Mouse (Mus musculus) cerebellum, adult 2 months (tissue): ENCODE measurements around the gene Celsr2.

Experiments used
- CTCF ChIP-seq: fragments of 200-500 bp; IDR thresholded peaks from 2 replicates; pipeline ENCODE4 v1.5.1; 2011; ENCODE audit warnings: low read depth, mild to moderate bottlenecking, control low read depth, low read length, moderate library complexity, borderline replicate concordance; ENCODE audit not compliant: insufficient read depth
- POLR2A ChIP-seq: fragments of 200-500 bp; IDR thresholded peaks from 2 replicates; pipeline ENCODE4 v1.6.1; 2011; ENCODE audit warnings: low read length, control low read depth, borderline replicate concordance; ENCODE audit not compliant: insufficient read depth

GRCm38 (mm10) chr3:108364270-108364995 is 50.9 kb downstream of the Celsr2 start, which contains the start of gene Mybphl:
- TF ChIP-seq CTCF (no peak), POLR2A (no peak)
